Mouse (Mus musculus): ENCODE measurements around the gene Efcab2.

- no peak for TF ChIP-seq CTCF (IDR thresholded peaks at IDR 0.05; ENCODE audit: borderline replicate concordance, insufficient read depth, low read length)
- TF ChIP-seq POLR2A (IDR thresholded peaks at IDR 0.05; ENCODE audit: low read depth, low read length): no peak
Observed at GRCm38 (mm10) chr1:178467594-178467993, 61.7 kb downstream of the Efcab2 start.
